Mouse (Mus musculus): ENCODE measurements at regions not wholly inside any gene's neighbourhood (a gene's known extent, or its start where the extent isn't known, plus 50 kb on each side); places are given as distances from the start of the nearest gene placed in this dataset.

DNA sequence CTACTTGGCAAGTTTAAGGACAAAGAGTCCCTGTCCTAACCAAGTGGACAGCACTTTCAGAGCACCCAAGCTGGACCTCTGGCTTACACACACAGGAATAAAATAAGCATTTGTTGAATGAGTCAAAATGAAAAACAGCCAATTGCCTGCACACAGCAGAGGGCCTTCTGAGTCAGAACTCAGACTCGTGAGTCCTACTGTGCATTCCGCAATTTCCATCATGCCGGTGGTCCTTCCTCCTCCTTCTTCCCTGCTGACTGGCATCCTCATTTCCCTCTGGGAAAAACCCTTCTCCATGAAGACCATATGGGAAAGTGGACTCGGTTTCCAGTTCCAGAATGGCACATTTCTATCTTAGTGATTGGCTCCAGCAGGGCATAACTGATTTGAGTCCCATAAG is 126.4 kb downstream of the Srek1 start:
- TF ChIP-seq CTCF (IDR thresholded peaks at IDR 0.05) = no peak
- TF ChIP-seq EP300 (IDR thresholded peaks at IDR 0.05) = no peak

Data from lung, postnatal 0 days (tissue).